Mouse (Mus musculus) limb, embryonic 14.5 days (tissue): ENCODE measurements around the gene Tapbpl. TPM values are rescaled to one million over a fixed set of nuclear protein-coding genes. Genes with fewer than 3 reads are reported as not detected.

Source experiments
- ATAC-seq: fragments of 200-750 bp; cut with Nextera tagmentation; 2 replicates; pipeline ENCODE4 v1.8.0; 2017; ENCODE audit warnings: low read depth, moderate number of reproducible peaks, moderate TSS enrichment; ENCODE audit not compliant: low FRiP score
- DNase-seq: peaks from one replicate; pipeline ENCODE4 v3.0.0-alpha.2; 2015; ENCODE audit warnings: low spot score
- H3K27ac ChIP-seq: fragments of 300-500 bp; sonication (generic); replicated peaks from 2 replicates; pipeline ENCODE4 v1.5.1; 2014; ENCODE audit warnings: low read depth, mild to moderate bottlenecking, low read length, moderate library complexity, mixed read lengths
- H3K27me3 ChIP-seq: fragments of 300-500 bp; sonication (generic); 2 replicates; pipeline ENCODE4 v1.6.1; 2014; ENCODE audit warnings: low read length, mixed read lengths; ENCODE audit not compliant: control insufficient read depth, insufficient read depth
- H3K36me3 ChIP-seq: fragments of 300-500 bp; sonication (generic); 2 replicates; pipeline ENCODE4 v1.6.1; 2014; ENCODE audit warnings: mild to moderate bottlenecking, low read length, moderate library complexity, mixed read lengths; ENCODE audit not compliant: control insufficient read depth, insufficient read depth
- H3K4me1 ChIP-seq: fragments of 300-500 bp; sonication (generic); 2 replicates; pipeline ENCODE4 v1.6.1; 2014; ENCODE audit warnings: antibody characterized with exemption, low read length, mixed read lengths; ENCODE audit not compliant: control insufficient read depth, insufficient read depth
- H3K4me2 ChIP-seq: fragments of 300-500 bp; sonication (generic); replicated peaks from 2 replicates; pipeline ENCODE4 v1.6.1; 2014; ENCODE audit warnings: low read depth, mild to moderate bottlenecking, low read length, moderate library complexity; ENCODE audit not compliant: severe bottlenecking
- H3K4me3 ChIP-seq: fragments of 300-500 bp; sonication (generic); replicated peaks from 2 replicates; pipeline ENCODE4 v1.5.1; 2014; ENCODE audit warnings: low read length
- H3K9ac ChIP-seq: fragments of 300-500 bp; sonication (generic); 2 replicates; pipeline ENCODE4 v1.6.1; 2014; ENCODE audit warnings: mild to moderate bottlenecking, low read depth, low read length, moderate library complexity; ENCODE audit not compliant: severe bottlenecking
- H3K9me3 ChIP-seq: fragments of 300-500 bp; sonication (generic); 2 replicates; pipeline ENCODE4 v1.6.1; 2016; ENCODE audit warnings: low read length; ENCODE audit not compliant: control insufficient read depth
- POLR2A ChIP-seq: fragments of 200-500 bp; IDR thresholded peaks from 2 replicates; pipeline ENCODE4 v1.8.0; 2012; ENCODE audit warnings: inconsistent platforms, mild to moderate bottlenecking, moderate library complexity, borderline replicate concordance; ENCODE audit not compliant: insufficient read depth, insufficient read length; ENCODE audit errors: extremely low read depth
- WGBS: fragments of 180-500 bp; shearing (Covaris S2); extraction: QIAGEN DNeasy Blood & Tissue Kit; methylation state at CpG from one replicate; pipeline ENCODE4 v1.1.7; 2014; 5-methylcytosine and 5-hydroxymethylcytosine counted together
- polyA plus RNA-seq, 2 experiments: library from polyadenylated mRNA; depleted of rRNA in 1 of 2; stranded (reverse) in 1 of 2; unstranded in 1 of 2; fragments of >200 nt; fragmentation: Nextera tagmentation in 1 of 2; extraction: Ambion mirVana in 1 of 2; gene quantifications; 2 replicates each; pipeline versions ENCODE4 v1.2.1 to v1.2.3; 2012 to 2014

Gene Tapbpl
- polyA plus RNA-seq, 2 experiments = 2.8 to 3.4 TPM

- no peaks in the 10 kb centered on the region for H3K27me3 ChIP-seq
- peak; percentile 95 for ATAC-seq
- H3K4me1 ChIP-seq = no peaks in the 10 kb centered on the region
- H3K36me3 ChIP-seq = no peaks in the 10 kb centered on the region
- WGBS = 0% methylated on average over 47 of the region's 48 CpGs
- H3K27ac ChIP-seq = peak within 1 kb of the TSS; percentile 56
- no peaks in the 10 kb centered on the region for H3K9me3 ChIP-seq
- peak within 1 kb of the TSS; percentile 88 for H3K4me2 ChIP-seq
- DNase-seq = peak; percentile 98
- H3K4me3 ChIP-seq = peak within 1 kb of the TSS; percentile 63
- peak; percentile 76; the same call in 1 of the 2 replicates for TF ChIP-seq POLR2A
- peak within 1 kb of the TSS; percentile 71 for H3K9ac ChIP-seq
These were observed 16.3 kb downstream of the Tapbpl start, which contains the start of gene Vamp1 for GRCm38 (mm10) chr6:125215148-125215954. TSS of gene Vamp1 (plus strand) at chr6:125215551.

GRCm38 (mm10) chr6:125213715-125214114 lies 17.9 kb downstream of the Tapbpl start:
- Histone ChIP-seq H3K4me1 (no peaks in the 10 kb centered on the region), H3K9me3 (no peaks in the 10 kb centered on the region), H3K27ac (no peak overlapping the region), H3K36me3 (no peaks in the 10 kb centered on the region), H3K9ac (no peak overlapping the region), H3K27me3 (no peaks in the 10 kb centered on the region), H3K4me3 (no peak overlapping the region), H3K4me2 (no peak overlapping the region)
- DNase-seq = no peak
- TF ChIP-seq POLR2A = no peak
- ATAC-seq = no peak
- WGBS = 81% methylated on average over 6 of the region's 6 CpGs

- Histone ChIP-seq H3K36me3 (no peaks in the 10 kb centered on the region), H3K27ac (no peak overlapping the region), H3K27me3 (no peaks in the 10 kb centered on the region), H3K4me3 (no peak overlapping the region), H3K9ac (no peak overlapping the region), H3K4me2 (no peak overlapping the region), H3K4me1 (no peaks in the 10 kb centered on the region), H3K9me3 (no peaks in the 10 kb centered on the region)
- no peak for DNase-seq
- TF ChIP-seq POLR2A = no peak
- WGBS = 68% methylated on average over 6 of the region's 6 CpGs
- ATAC-seq = no peak
These were observed 18.5 kb downstream of the Tapbpl start for GRCm38 (mm10) chr6:125213129-125213528.

- TF ChIP-seq POLR2A = no peak
- WGBS = 33% methylated on average over 2 of the region's 2 CpGs
These were observed 19.0 kb downstream of the Tapbpl start for GRCm38 (mm10) chr6:125212621-125213020.

GRCm38 (mm10) chr6:125210436-125210835 lies 21.2 kb downstream of the Tapbpl start:
- Histone ChIP-seq H3K9ac (no peak overlapping the region), H3K9me3 (no peaks in the 10 kb centered on the region), H3K27me3 (no peaks in the 10 kb centered on the region), H3K4me3 (no peak overlapping the region), H3K27ac (no peak overlapping the region), H3K4me2 (no peak overlapping the region), H3K36me3 (no peaks in the 10 kb centered on the region), H3K4me1 (no peaks in the 10 kb centered on the region)
- no peak for ATAC-seq
- WGBS = 83% methylated on average over 1 of the region's 1 CpGs
- no peak for TF ChIP-seq POLR2A
- no peak for DNase-seq

More at GRCm38 (mm10) chr6:125212621-125213020, 19.0 kb downstream of the Tapbpl start:
- H3K9ac ChIP-seq = no peak overlapping the region
- DNase-seq (no peak), ATAC-seq (no peak)
- no peaks in the 10 kb centered on the region for H3K36me3 ChIP-seq
- no peak overlapping the region for H3K4me3 ChIP-seq
- H3K4me1 ChIP-seq = no peaks in the 10 kb centered on the region
- H3K27me3 ChIP-seq = no peaks in the 10 kb centered on the region
- H3K4me2 ChIP-seq = no peak overlapping the region
- H3K27ac ChIP-seq = no peak overlapping the region
- no peaks in the 10 kb centered on the region for H3K9me3 ChIP-seq

GRCm38 (mm10) chr6:125197166-125197565 lies 34.5 kb downstream of the Tapbpl start:
- DNase-seq (no peak), ATAC-seq (no peak)
- no peaks in the 10 kb centered on the region for H3K27me3 ChIP-seq
- 74% methylated on average over 5 of the region's 5 CpGs for WGBS
- peaks cover 8% of the 10 kb centered on the region for H3K4me1 ChIP-seq
- no peak for TF ChIP-seq POLR2A
- H3K36me3 ChIP-seq = peaks cover 27% of the 10 kb centered on the region
- no peak overlapping the region for H3K27ac ChIP-seq
- no peaks in the 10 kb centered on the region for H3K9me3 ChIP-seq
- H3K4me3 ChIP-seq = no peak overlapping the region
- H3K9ac ChIP-seq = no peak overlapping the region
- no peak overlapping the region for H3K4me2 ChIP-seq
